Mouse (Mus musculus): ENCODE results near the gene Dnajc10. TPM values are rescaled to one million over a fixed set of nuclear protein-coding genes. Genes with fewer than 3 reads are reported as not detected.

Gene Dnajc10
- polyA plus RNA-seq, 1 experiment from 2014 or later, result 114 TPM

GRCm38 (mm10) chr2:80354531-80354930 lies 39.3 kb downstream of the Dnajc10 start:
- Histone ChIP-seq H3K4me1 (ENCODE audit: control insufficient read depth, insufficient read depth, low read length) (no peaks in the 10 kb centered on the region), H3K36me3 (replicated peaks; ENCODE audit: control insufficient read depth, insufficient read depth, low read depth, low read length) (no peaks in the 10 kb centered on the region; the same call in 1 of the 2 replicates), H3K4me3 (ENCODE audit: low read depth, low read length) (no peak overlapping the region), H3K9ac (replicated peaks; ENCODE audit: low read length) (no peak overlapping the region), H3K27me3 (ENCODE audit: control insufficient read depth, insufficient read depth, low read length) (no peaks in the 10 kb centered on the region), H3K27ac (replicated peaks; ENCODE audit: low read depth, low read length) (no peak overlapping the region), H3K4me2 (ENCODE audit: low read depth, low read length) (no peak overlapping the region), H3K9me3 (replicated peaks; ENCODE audit: control insufficient read depth, low read length) (no peaks in the 10 kb centered on the region)
- DNase-seq (ENCODE audit: low spot score), result no peak
- no peak for ATAC-seq (replicated peaks; ENCODE audit: insufficient number of reproducible peaks, low FRiP score, low TSS enrichment, low read depth)
- 84% methylated on average over 4 of the region's 4 CpGs for WGBS

- 60% methylated on average over 8 of the region's 8 CpGs for WGBS
- peak; percentile 68 for DNase-seq (ENCODE audit: low spot score)
Observed at GRCm38 (mm10) chr2:80356656-80357231, 41.5 kb downstream of the Dnajc10 start.

GRCm38 (mm10) chr2:80371458-80371857 lies 56.2 kb downstream of the Dnajc10 start:
- no peak overlapping the region for H3K4me3 ChIP-seq (ENCODE audit: low read depth, low read length)
- no peak for DNase-seq (ENCODE audit: low spot score)
- no peak overlapping the region for H3K9ac ChIP-seq (replicated peaks; ENCODE audit: low read length)
- WGBS, result 82% methylated on average over 8 of the region's 8 CpGs
- H3K27ac ChIP-seq (replicated peaks; ENCODE audit: low read depth, low read length), result no peak overlapping the region
- H3K4me1 ChIP-seq (ENCODE audit: control insufficient read depth, insufficient read depth, low read length), result no peaks in the 10 kb centered on the region
- no peaks in the 10 kb centered on the region for H3K36me3 ChIP-seq (replicated peaks; ENCODE audit: control insufficient read depth, insufficient read depth, low read depth, low read length)
- no peak for ATAC-seq (replicated peaks; ENCODE audit: insufficient number of reproducible peaks, low FRiP score, low TSS enrichment, low read depth)
- no peaks in the 10 kb centered on the region for H3K27me3 ChIP-seq (ENCODE audit: control insufficient read depth, insufficient read depth, low read length)
- H3K4me2 ChIP-seq (ENCODE audit: low read depth, low read length), result no peak overlapping the region
- H3K9me3 ChIP-seq (replicated peaks; ENCODE audit: control insufficient read depth, low read length), result no peaks in the 10 kb centered on the region

More at GRCm38 (mm10) chr2:80356656-80357231, 41.5 kb downstream of the Dnajc10 start:
- Histone ChIP-seq H3K9me3 (replicated peaks; ENCODE audit: control insufficient read depth, low read length) (no peaks in the 10 kb centered on the region), H3K36me3 (replicated peaks; ENCODE audit: control insufficient read depth, insufficient read depth, low read depth, low read length) (no peaks in the 10 kb centered on the region; the same call in 1 of the 2 replicates), H3K9ac (replicated peaks; ENCODE audit: low read length) (no peak overlapping the region), H3K4me1 (ENCODE audit: control insufficient read depth, insufficient read depth, low read length) (no peaks in the 10 kb centered on the region), H3K27ac (replicated peaks; ENCODE audit: low read depth, low read length) (no peak overlapping the region), H3K27me3 (ENCODE audit: control insufficient read depth, insufficient read depth, low read length) (no peaks in the 10 kb centered on the region), H3K4me3 (ENCODE audit: low read depth, low read length) (no peak overlapping the region), H3K4me2 (ENCODE audit: low read depth, low read length) (no peak overlapping the region)
- ATAC-seq (replicated peaks; ENCODE audit: insufficient number of reproducible peaks, low FRiP score, low TSS enrichment, low read depth), result no peak

GRCm38 (mm10) chr2:80374892-80375291 lies 59.6 kb downstream of the Dnajc10 start:
- Histone ChIP-seq H3K4me2 (ENCODE audit: low read depth, low read length) (no peak overlapping the region), H3K4me1 (ENCODE audit: control insufficient read depth, insufficient read depth, low read length) (no peaks in the 10 kb centered on the region), H3K9me3 (replicated peaks; ENCODE audit: control insufficient read depth, low read length) (no peaks in the 10 kb centered on the region), H3K27ac (replicated peaks; ENCODE audit: low read depth, low read length) (no peak overlapping the region), H3K4me3 (ENCODE audit: low read depth, low read length) (no peak overlapping the region), H3K9ac (replicated peaks; ENCODE audit: low read length) (no peak overlapping the region), H3K27me3 (ENCODE audit: control insufficient read depth, insufficient read depth, low read length) (no peaks in the 10 kb centered on the region), H3K36me3 (replicated peaks; ENCODE audit: control insufficient read depth, insufficient read depth, low read depth, low read length) (no peaks in the 10 kb centered on the region)
- no peak for ATAC-seq (replicated peaks; ENCODE audit: insufficient number of reproducible peaks, low FRiP score, low TSS enrichment, low read depth)
- no peak for DNase-seq (ENCODE audit: low spot score)

GRCm38 (mm10) chr2:80379848-80380247 lies 64.6 kb downstream of the Dnajc10 start:
- no peaks in the 10 kb centered on the region for H3K27me3 ChIP-seq (ENCODE audit: control insufficient read depth, insufficient read depth, low read length)
- H3K36me3 ChIP-seq (replicated peaks; ENCODE audit: control insufficient read depth, insufficient read depth, low read depth, low read length), result no peaks in the 10 kb centered on the region
- WGBS, result 78% methylated on average over 5 of the region's 5 CpGs
- no peaks in the 10 kb centered on the region for H3K9me3 ChIP-seq (replicated peaks; ENCODE audit: control insufficient read depth, low read length)
- ATAC-seq (replicated peaks; ENCODE audit: insufficient number of reproducible peaks, low FRiP score, low TSS enrichment, low read depth) (no peak), DNase-seq (ENCODE audit: low spot score) (no peak)
- no peaks in the 10 kb centered on the region for H3K4me1 ChIP-seq (ENCODE audit: control insufficient read depth, insufficient read depth, low read length)
- no peak overlapping the region for H3K27ac ChIP-seq (replicated peaks; ENCODE audit: low read depth, low read length)
- no peak overlapping the region for H3K9ac ChIP-seq (replicated peaks; ENCODE audit: low read length)
- no peak overlapping the region for H3K4me2 ChIP-seq (ENCODE audit: low read depth, low read length)
- H3K4me3 ChIP-seq (ENCODE audit: low read depth, low read length), result no peak overlapping the region

GRCm38 (mm10) chr2:80384447-80384846 lies 69.2 kb downstream of the Dnajc10 start:
- no peak for DNase-seq (ENCODE audit: low spot score)
- Histone ChIP-seq H3K27me3 (ENCODE audit: control insufficient read depth, insufficient read depth, low read length) (no peaks in the 10 kb centered on the region; the same call in 1 of the 2 replicates), H3K9ac (replicated peaks; ENCODE audit: low read length) (no peak overlapping the region), H3K4me1 (ENCODE audit: control insufficient read depth, insufficient read depth, low read length) (no peaks in the 10 kb centered on the region), H3K36me3 (replicated peaks; ENCODE audit: control insufficient read depth, insufficient read depth, low read depth, low read length) (no peaks in the 10 kb centered on the region), H3K4me3 (ENCODE audit: low read depth, low read length) (no peak overlapping the region), H3K9me3 (replicated peaks; ENCODE audit: control insufficient read depth, low read length) (no peaks in the 10 kb centered on the region), H3K4me2 (ENCODE audit: low read depth, low read length) (no peak overlapping the region), H3K27ac (replicated peaks; ENCODE audit: low read depth, low read length) (no peak overlapping the region)
- no peak for ATAC-seq (replicated peaks; ENCODE audit: insufficient number of reproducible peaks, low FRiP score, low TSS enrichment, low read depth)
- 79% methylated on average over 4 of the region's 4 CpGs for WGBS

GRCm38 (mm10) chr2:80386255-80386654 lies 71.0 kb downstream of the Dnajc10 start:
- Histone ChIP-seq H3K36me3 (replicated peaks; ENCODE audit: control insufficient read depth, insufficient read depth, low read depth, low read length) (no peaks in the 10 kb centered on the region), H3K27ac (replicated peaks; ENCODE audit: low read depth, low read length) (no peak overlapping the region), H3K4me3 (ENCODE audit: low read depth, low read length) (no peak overlapping the region), H3K4me1 (ENCODE audit: control insufficient read depth, insufficient read depth, low read length) (no peaks in the 10 kb centered on the region), H3K9ac (replicated peaks; ENCODE audit: low read length) (no peak overlapping the region), H3K4me2 (ENCODE audit: low read depth, low read length) (no peak overlapping the region), H3K27me3 (ENCODE audit: control insufficient read depth, insufficient read depth, low read length) (no peaks in the 10 kb centered on the region; the same call in 1 of the 2 replicates), H3K9me3 (replicated peaks; ENCODE audit: control insufficient read depth, low read length) (no peaks in the 10 kb centered on the region)
- DNase-seq (ENCODE audit: low spot score), result no peak
- 96% methylated on average over 2 of the region's 2 CpGs for WGBS
- ATAC-seq (replicated peaks; ENCODE audit: insufficient number of reproducible peaks, low FRiP score, low TSS enrichment, low read depth), result no peak

GRCm38 (mm10) chr2:80387668-80388067 lies 72.4 kb downstream of the Dnajc10 start:
- no peak for DNase-seq (ENCODE audit: low spot score)
- H3K27ac ChIP-seq (replicated peaks; ENCODE audit: low read depth, low read length), result no peak overlapping the region
- H3K36me3 ChIP-seq (replicated peaks; ENCODE audit: control insufficient read depth, insufficient read depth, low read depth, low read length), result no peaks in the 10 kb centered on the region
- no peaks in the 10 kb centered on the region; the same call in 1 of the 2 replicates for H3K27me3 ChIP-seq (ENCODE audit: control insufficient read depth, insufficient read depth, low read length)
- 44% methylated on average over 9 of the region's 9 CpGs for WGBS
- ATAC-seq (replicated peaks; ENCODE audit: insufficient number of reproducible peaks, low FRiP score, low TSS enrichment, low read depth), result no peak
- H3K9ac ChIP-seq (replicated peaks; ENCODE audit: low read length), result no peak overlapping the region
- no peak overlapping the region for H3K4me3 ChIP-seq (ENCODE audit: low read depth, low read length)
- no peak overlapping the region for H3K4me2 ChIP-seq (ENCODE audit: low read depth, low read length)
- no peaks in the 10 kb centered on the region for H3K9me3 ChIP-seq (replicated peaks; ENCODE audit: control insufficient read depth, low read length)
- H3K4me1 ChIP-seq (ENCODE audit: control insufficient read depth, insufficient read depth, low read length), result no peaks in the 10 kb centered on the region

Measured in embryonic facial prominence, embryonic 11.5 days (tissue).